Mouse (Mus musculus): Measurements from ENCODE around the gene Rab22a. TPM values are rescaled to one million over a fixed set of nuclear protein-coding genes. Genes with fewer than 3 reads are reported as not detected.

Rab22a gene
- 11.8 TPM for polyA plus RNA-seq (2012; fragmentation: generic; extraction: Trizol)
- long read RNA-seq, experiment 1, full-length matches to known transcripts, result 6 of 10 reads
- long read RNA-seq, experiment 1, partial matches to known transcripts, result 0 of 10 reads
- long read RNA-seq, experiment 1, other reads (novel, unspliced or antisense), result 4 of 10 reads
- long read RNA-seq, experiment 2, full-length matches to known transcripts, result 12 of 15 reads
- long read RNA-seq, experiment 2, partial matches to known transcripts, result 0 of 15 reads
- long read RNA-seq, experiment 2, other reads (novel, unspliced or antisense), result 3 of 15 reads

DNA sequence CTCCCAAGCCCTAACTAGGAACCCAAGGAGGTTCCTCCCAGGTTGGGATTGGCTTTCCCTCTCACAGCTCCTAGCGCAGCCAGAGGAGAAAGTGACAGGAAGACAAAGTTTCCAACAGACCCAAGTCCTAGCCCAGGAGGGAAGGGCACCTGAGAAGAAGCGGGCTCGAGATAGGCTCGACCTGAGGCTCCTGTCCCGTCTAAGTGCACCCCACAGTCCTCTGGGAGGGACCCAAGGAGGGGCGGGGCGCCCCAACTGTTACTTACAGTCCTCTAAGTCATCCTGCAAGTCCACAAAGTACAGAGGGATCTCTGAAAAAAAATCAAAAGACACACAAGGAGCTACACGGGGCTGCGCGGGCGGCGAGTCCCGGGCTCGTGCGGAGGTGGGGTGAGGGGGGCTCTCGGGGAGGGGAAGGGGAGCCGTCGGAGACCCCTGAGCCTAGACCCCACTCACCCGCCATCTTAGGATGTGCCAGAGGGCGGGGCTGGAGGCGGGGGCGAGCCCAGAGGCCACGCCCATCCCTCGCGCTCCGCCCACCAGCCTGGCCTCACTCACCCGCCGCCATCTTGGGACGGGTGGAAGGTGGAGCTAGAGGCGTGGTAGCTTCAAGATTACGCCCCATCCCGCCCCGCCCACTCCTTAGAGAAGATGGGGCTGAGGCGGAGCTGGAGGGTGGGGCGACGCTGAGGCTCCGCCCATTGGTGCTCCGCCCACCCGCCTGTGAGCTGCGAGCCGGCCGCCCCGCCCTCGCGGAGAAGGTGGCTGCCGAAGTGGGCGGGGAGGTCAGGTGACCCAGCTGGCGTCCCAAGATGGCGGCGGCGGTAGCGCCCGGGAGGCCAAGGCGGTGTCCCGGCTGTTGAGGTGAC, at the start of gene Rab22a:
TSS of gene Rab22a (plus strand) at position 704 of the 869 bp plus-strand sequence.
- H3ac ChIP-seq (ENCODE audit: control insufficient read depth, insufficient read length, low read depth), result peak within 1 kb of the TSS; percentile 89
- peaks cover 36% of the 10 kb centered on the region for H3K36me3 ChIP-seq (ENCODE audit: control insufficient read depth, insufficient read depth)
- peak within 1 kb of the TSS; percentile 92 for H3K4me3 ChIP-seq (ENCODE audit: insufficient read depth, poor library complexity, severe bottlenecking)
- peaks cover 37% of the 10 kb centered on the region for H3K79me3 ChIP-seq (ENCODE audit: low read depth)
- no peaks in the 10 kb centered on the region for H3K27me3 ChIP-seq (ENCODE audit: control insufficient read depth, insufficient read depth, insufficient read length)
- no peak for TF ChIP-seq MAX (IDR thresholded peaks at IDR 0.05)
- TF ChIP-seq USF1 (IDR thresholded peaks at IDR 0.05; ENCODE audit: low read depth), result peak; percentile 82
- peaks cover 45% of the 10 kb centered on the region for H3K79me2 ChIP-seq (ENCODE audit: control insufficient read depth, insufficient read depth)

DNA sequence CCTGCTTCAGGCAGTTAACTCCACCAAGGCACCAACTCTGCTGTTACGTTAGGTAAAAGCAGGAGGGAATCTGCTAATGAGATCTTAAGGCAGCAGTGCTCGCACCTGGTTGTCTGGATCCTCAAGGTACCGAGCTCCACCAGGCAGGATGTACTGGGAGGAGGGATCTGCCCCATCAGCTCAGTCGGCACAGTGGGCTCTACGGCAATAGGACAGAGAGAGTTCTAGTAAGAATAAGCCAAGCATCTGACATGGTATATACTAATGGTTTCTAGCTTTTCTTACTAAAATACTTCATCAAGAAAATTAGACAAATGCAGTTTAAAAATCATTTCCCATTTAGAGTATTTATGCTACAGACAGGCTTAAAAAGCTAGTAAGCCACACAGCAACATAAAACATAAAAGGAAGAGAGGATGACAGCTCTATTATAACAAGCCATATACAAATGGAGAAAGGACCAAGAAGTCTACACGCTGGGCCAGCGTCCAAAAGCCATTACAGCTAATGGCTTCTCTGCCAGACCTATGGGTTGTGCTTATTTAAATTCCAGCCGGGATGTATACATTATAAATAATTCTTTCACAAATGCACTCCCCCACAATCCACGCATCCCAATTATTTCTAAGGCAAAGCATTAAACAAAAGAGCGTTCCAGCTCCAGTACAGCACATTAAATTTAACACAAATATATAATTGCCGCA, 44.0 kb upstream of the Rab22a start:
- H3K27me3 ChIP-seq (ENCODE audit: control insufficient read depth, insufficient read depth, insufficient read length), result no peaks in the 10 kb centered on the region

DNA sequence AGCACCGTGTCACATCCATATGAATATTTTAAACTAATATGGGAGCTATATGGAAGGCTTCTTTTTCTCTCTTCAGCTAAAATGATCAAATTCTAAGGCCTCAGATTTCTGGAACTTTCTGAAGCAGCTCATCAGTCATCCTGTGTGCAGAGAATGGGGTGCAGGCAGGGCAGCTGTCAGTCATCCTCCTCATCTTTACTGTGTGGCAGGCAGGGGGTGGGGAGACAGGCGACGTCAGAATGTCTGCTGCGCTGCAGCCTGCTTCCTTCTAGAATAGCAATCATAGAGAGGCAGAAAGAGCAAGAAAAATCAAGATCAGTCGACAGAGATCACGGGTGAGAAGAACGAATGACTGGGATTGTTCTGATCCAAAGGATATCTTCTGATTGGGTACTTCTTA, 43.4 kb upstream of the Rab22a start:
- Histone ChIP-seq H3K27me3 (ENCODE audit: control insufficient read depth, insufficient read depth, insufficient read length) (no peaks in the 10 kb centered on the region), H3K79me3 (ENCODE audit: low read depth) (no peaks in the 10 kb centered on the region), H3K4me3 (ENCODE audit: insufficient read depth, poor library complexity, severe bottlenecking) (no peak overlapping the region), H3ac (ENCODE audit: control insufficient read depth, insufficient read length, low read depth) (no peak overlapping the region), H3K36me3 (ENCODE audit: control insufficient read depth, insufficient read depth) (no peaks in the 10 kb centered on the region), H3K79me2 (ENCODE audit: control insufficient read depth, insufficient read depth) (no peaks in the 10 kb centered on the region)
- TF ChIP-seq CTCF (IDR thresholded peaks at IDR 0.05; ENCODE audit: control insufficient read depth, insufficient read depth, insufficient read length) (no peak), USF1 (IDR thresholded peaks at IDR 0.05; ENCODE audit: low read depth) (no peak), MYOD1 (IDR thresholded peaks at IDR 0.05; ENCODE audit: control insufficient read depth, insufficient read length, low read depth) (no peak), MAX (IDR thresholded peaks at IDR 0.05) (no peak), CEBPB (IDR thresholded peaks at IDR 0.05; ENCODE audit: low read depth) (no peak), MYOG (IDR thresholded peaks at IDR 0.05; ENCODE audit: control insufficient read depth, extremely low read depth, insufficient read length) (no peak), FOSL1 (IDR thresholded peaks at IDR 0.05; ENCODE audit: insufficient read depth, low read length, poor library complexity, severe bottlenecking) (no peak)

More for the DNA sequence above, 44.0 kb upstream of the Rab22a start:
- no peak overlapping the region for H3K4me3 ChIP-seq (ENCODE audit: insufficient read depth, poor library complexity, severe bottlenecking)
- no peaks in the 10 kb centered on the region for H3K79me3 ChIP-seq (ENCODE audit: low read depth)
- H3K36me3 ChIP-seq (ENCODE audit: control insufficient read depth, insufficient read depth), result no peaks in the 10 kb centered on the region
- no peak overlapping the region for H3ac ChIP-seq (ENCODE audit: control insufficient read depth, insufficient read length, low read depth)
- H3K79me2 ChIP-seq (ENCODE audit: control insufficient read depth, insufficient read depth), result no peaks in the 10 kb centered on the region
- TF ChIP-seq USF1 (IDR thresholded peaks at IDR 0.05; ENCODE audit: low read depth), result no peak
- no peak for TF ChIP-seq MYOD1 (IDR thresholded peaks at IDR 0.05; ENCODE audit: control insufficient read depth, insufficient read length, low read depth)
- TF ChIP-seq CTCF (IDR thresholded peaks at IDR 0.05; ENCODE audit: control insufficient read depth, insufficient read depth, insufficient read length), result no peak
- no peak for TF ChIP-seq FOSL1 (IDR thresholded peaks at IDR 0.05; ENCODE audit: insufficient read depth, low read length, poor library complexity, severe bottlenecking)
- TF ChIP-seq MAX (IDR thresholded peaks at IDR 0.05), result no peak
- TF ChIP-seq CEBPB (IDR thresholded peaks at IDR 0.05; ENCODE audit: low read depth), result no peak
- TF ChIP-seq MYOG (IDR thresholded peaks at IDR 0.05; ENCODE audit: control insufficient read depth, extremely low read depth, insufficient read length), result no peak

- TF ChIP-seq CEBPB (IDR thresholded peaks at IDR 0.05; ENCODE audit: low read depth) (no peak), USF1 (IDR thresholded peaks at IDR 0.05; ENCODE audit: low read depth) (no peak), FOSL1 (IDR thresholded peaks at IDR 0.05; ENCODE audit: insufficient read depth, low read length, poor library complexity, severe bottlenecking) (no peak), MAX (IDR thresholded peaks at IDR 0.05) (no peak), MYOG (IDR thresholded peaks at IDR 0.05; ENCODE audit: control insufficient read depth, extremely low read depth, insufficient read length) (no peak), CTCF (IDR thresholded peaks at IDR 0.05; ENCODE audit: control insufficient read depth, insufficient read depth, insufficient read length) (no peak), MYOD1 (IDR thresholded peaks at IDR 0.05; ENCODE audit: control insufficient read depth, insufficient read length, low read depth) (no peak)
- Histone ChIP-seq H3K4me3 (ENCODE audit: insufficient read depth, poor library complexity, severe bottlenecking) (no peak overlapping the region), H3K79me2 (ENCODE audit: control insufficient read depth, insufficient read depth) (no peaks in the 10 kb centered on the region), H3K27me3 (ENCODE audit: control insufficient read depth, insufficient read depth, insufficient read length) (no peaks in the 10 kb centered on the region), H3ac (ENCODE audit: control insufficient read depth, insufficient read length, low read depth) (no peak overlapping the region), H3K36me3 (ENCODE audit: control insufficient read depth, insufficient read depth) (no peaks in the 10 kb centered on the region), H3K79me3 (ENCODE audit: low read depth) (no peaks in the 10 kb centered on the region)
Measured at GRCm38 (mm10) chr2:173619132-173619531, 40.4 kb upstream of the Rab22a start.

- Histone ChIP-seq H3K27me3 (ENCODE audit: control insufficient read depth, insufficient read depth, insufficient read length) (no peaks in the 10 kb centered on the region), H3K4me3 (ENCODE audit: insufficient read depth, poor library complexity, severe bottlenecking) (no peak overlapping the region), H3K79me2 (ENCODE audit: control insufficient read depth, insufficient read depth) (no peaks in the 10 kb centered on the region), H3ac (ENCODE audit: control insufficient read depth, insufficient read length, low read depth) (no peak overlapping the region), H3K36me3 (ENCODE audit: control insufficient read depth, insufficient read depth) (no peaks in the 10 kb centered on the region), H3K79me3 (ENCODE audit: low read depth) (no peaks in the 10 kb centered on the region)
- TF ChIP-seq MYOD1 (IDR thresholded peaks at IDR 0.05; ENCODE audit: control insufficient read depth, insufficient read length, low read depth), result no peak
- TF ChIP-seq MYOG (IDR thresholded peaks at IDR 0.05; ENCODE audit: control insufficient read depth, extremely low read depth, insufficient read length), result no peak
- no peak for TF ChIP-seq FOSL1 (IDR thresholded peaks at IDR 0.05; ENCODE audit: insufficient read depth, low read length, poor library complexity, severe bottlenecking)
- no peak for TF ChIP-seq CEBPB (IDR thresholded peaks at IDR 0.05; ENCODE audit: low read depth)
- no peak for TF ChIP-seq MAX (IDR thresholded peaks at IDR 0.05)
- TF ChIP-seq CTCF (IDR thresholded peaks at IDR 0.05; ENCODE audit: control insufficient read depth, insufficient read depth, insufficient read length), result no peak
- no peak for TF ChIP-seq USF1 (IDR thresholded peaks at IDR 0.05; ENCODE audit: low read depth)
Measured at GRCm38 (mm10) chr2:173620645-173621044, 38.9 kb upstream of the Rab22a start.

Data from C2C12 (cell line).